Mouse (Mus musculus) spleen, postnatal 36 days (tissue): ENCODE measurements at regions not wholly inside any gene's neighbourhood (a gene's known extent, or its start where the extent isn't known, plus 50 kb on each side); places are given as distances from the start of the nearest gene placed in this dataset.

Experiments used
- DNase-seq, 2 experiments: peaks; one replicate each; pipeline ENCODE4 v3.0.0; 2022; ENCODE audit warnings: low spot score in 2 of 2, mixed read lengths in 1 of 2

GRCm38 (mm10) chr9:88068881-88069304 lies 258.1 kb upstream of the Nt5e start:
- DNase-seq = no peak

GRCm38 (mm10) chr9:88069834-88070233 lies 257.2 kb upstream of the Nt5e start:
- DNase-seq = no peak

- no peak for DNase-seq
These were observed 253.8 kb upstream of the Nt5e start for GRCm38 (mm10) chr9:88073165-88073564.

GRCm38 (mm10) chr9:88073579-88073978 lies 253.4 kb upstream of the Nt5e start:
- DNase-seq = no peak

- DNase-seq = no peak
These were observed 244.0 kb upstream of the Nt5e start for GRCm38 (mm10) chr9:88082931-88083479.

GRCm38 (mm10) chr9:88085181-88085816 lies 241.7 kb upstream of the Nt5e start:
- DNase-seq = no peak

GRCm38 (mm10) chr9:88085866-88086265 lies 241.1 kb upstream of the Nt5e start:
- DNase-seq = no peak

GRCm38 (mm10) chr9:88091781-88092527 lies 235.0 kb upstream of the Nt5e start:
- no peak for DNase-seq

GRCm38 (mm10) chr9:88092561-88092960 lies 234.4 kb upstream of the Nt5e start:
- no peak for DNase-seq

GRCm38 (mm10) chr9:88113094-88113493 lies 213.9 kb upstream of the Nt5e start:
- DNase-seq = no peak

- no peak for DNase-seq
These were observed 206.5 kb upstream of the Nt5e start for GRCm38 (mm10) chr9:88120536-88120935.

- DNase-seq = no peak
These were observed 205.9 kb upstream of the Nt5e start for GRCm38 (mm10) chr9:88120963-88121570.

- DNase-seq = no peak
These were observed 202.5 kb upstream of the Nt5e start for GRCm38 (mm10) chr9:88124322-88125005.

- no peak for DNase-seq
These were observed 163.8 kb upstream of the Nt5e start for GRCm38 (mm10) chr9:88163025-88163780.

GRCm38 (mm10) chr9:88177575-88178254 lies 149.3 kb upstream of the Nt5e start:
- no peak for DNase-seq

- DNase-seq = no peak
These were observed 145.6 kb upstream of the Nt5e start for GRCm38 (mm10) chr9:88181189-88181994.

GRCm38 (mm10) chr9:88207378-88207777 lies 119.6 kb upstream of the Nt5e start:
- no peak for DNase-seq

GRCm38 (mm10) chr9:88208022-88208421 lies 119.0 kb upstream of the Nt5e start:
- no peak for DNase-seq

- no peak for DNase-seq
These were observed 112.2 kb upstream of the Nt5e start for GRCm38 (mm10) chr9:88214758-88215157.

GRCm38 (mm10) chr9:88220360-88220759 lies 106.6 kb upstream of the Nt5e start:
- no peak for DNase-seq
